Mouse (Mus musculus) intestine, embryonic 14.5 days (tissue): ENCODE measurements around the gene Ruvbl1. TPM values are rescaled to one million over a fixed set of nuclear protein-coding genes. Genes with fewer than 3 reads are reported as not detected.

ENCODE experiments used
- ATAC-seq: fragments of 200-750 bp; cut with Nextera tagmentation; replicated peaks from 2 replicates; pipeline ENCODE4 v1.8.0; 2017; ENCODE audit warnings: low read depth, moderate number of reproducible peaks, moderate TSS enrichment, moderate library complexity; ENCODE audit not compliant: low FRiP score, low TSS enrichment
- DNase-seq: peaks from one replicate; pipeline ENCODE4 v3.0.0-alpha.2; 2018; ENCODE audit warnings: low spot score
- H3K27ac ChIP-seq: fragments of 300-500 bp; sonication (generic); 2 replicates; pipeline ENCODE4 v1.5.1; 2014; ENCODE audit warnings: low read depth, mild to moderate bottlenecking, control low read depth
- H3K27me3 ChIP-seq: fragments of 300-500 bp; sonication (generic); replicated peaks from 2 replicates; pipeline ENCODE4 v1.6.1; 2014; ENCODE audit warnings: low read length, control low read depth; ENCODE audit not compliant: control insufficient read depth, insufficient read depth
- H3K36me3 ChIP-seq: fragments of 300-500 bp; sonication (generic); 2 replicates; pipeline ENCODE4 v1.6.1; 2014; ENCODE audit warnings: low read length, control low read depth; ENCODE audit not compliant: control insufficient read depth, insufficient read depth
- H3K4me1 ChIP-seq: fragments of 300-500 bp; sonication (generic); replicated peaks from 2 replicates; pipeline ENCODE4 v1.6.1; 2014; ENCODE audit warnings: low read length, control low read depth, mixed read lengths; ENCODE audit not compliant: control insufficient read depth, insufficient read depth
- H3K4me2 ChIP-seq: fragments of 300-500 bp; sonication (generic); 2 replicates; pipeline ENCODE4 v1.6.1; 2014; ENCODE audit warnings: low read length
- H3K4me3 ChIP-seq: fragments of 300-500 bp; sonication (generic); 2 replicates; pipeline ENCODE4 v1.5.1; 2014; ENCODE audit warnings: low read depth, low read length, control low read depth, mixed read lengths
- H3K9ac ChIP-seq: fragments of 300-500 bp; sonication (generic); 2 replicates; pipeline ENCODE4 v1.6.1; 2014; ENCODE audit warnings: mild to moderate bottlenecking, low read length
- H3K9me3 ChIP-seq: fragments of 300-500 bp; sonication (generic); 2 replicates; pipeline ENCODE4 v1.6.1; 2016; ENCODE audit warnings: low read length, control low read depth; ENCODE audit not compliant: control insufficient read depth
- WGBS: fragments of 180-500 bp; shearing (Covaris S2); extraction: QIAGEN DNeasy Blood & Tissue Kit; methylation state at CpG from one replicate; pipeline ENCODE4 v1.1.7; 2014; 5-methylcytosine and 5-hydroxymethylcytosine counted together
- polyA plus RNA-seq: library from polyadenylated mRNA; unstranded; fragments of >200 nt; fragmentation: Nextera tagmentation; extraction: Ambion mirVana; gene quantifications from 2 replicates; pipeline ENCODE4 v1.2.1, GENCODE M21; 2014

Gene Ruvbl1
- polyA plus RNA-seq, 1 experiment from 2014 or later: 150 TPM

GRCm38 (mm10) chr6:88503044-88503443, 37.8 kb downstream of the Ruvbl1 start:
- Histone ChIP-seq H3K9ac (no peak overlapping the region), H3K9me3 (no peaks in the 10 kb centered on the region), H3K27me3 (no peaks in the 10 kb centered on the region), H3K36me3 (peaks cover 63% of the 10 kb centered on the region), H3K4me3 (no peak overlapping the region), H3K4me1 (no peaks in the 10 kb centered on the region), H3K27ac (no peak overlapping the region), H3K4me2 (no peak overlapping the region)
- DNase-seq: no peak
- no peak for ATAC-seq
- 85% methylated on average over 4 of the region's 4 CpGs for WGBS

DNA sequence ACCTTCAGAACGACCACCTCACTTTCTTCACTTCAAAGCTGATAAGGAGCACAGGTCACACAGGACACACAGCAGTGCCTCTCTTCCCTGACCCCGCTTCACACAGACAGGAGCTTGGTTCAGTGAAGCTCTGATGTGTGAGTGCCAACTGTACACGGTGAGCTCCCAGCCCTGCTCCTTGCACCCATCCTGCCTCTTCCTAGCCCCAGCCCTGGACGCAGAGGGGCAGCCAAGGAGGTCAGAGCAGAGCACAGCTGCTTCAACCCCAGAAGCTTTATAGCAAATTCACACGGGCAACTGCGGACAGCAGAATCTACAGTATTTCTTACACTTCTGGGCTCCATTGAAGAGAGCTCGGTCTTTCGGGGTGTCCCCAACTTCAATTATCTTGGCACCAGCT, 48.8 kb downstream of the Ruvbl1 start:
- DNase-seq (no peak), ATAC-seq (no peak)
- H3K4me3 ChIP-seq: no peak overlapping the region
- no peak overlapping the region for H3K27ac ChIP-seq
- H3K27me3 ChIP-seq: no peaks in the 10 kb centered on the region
- no peak overlapping the region for H3K9ac ChIP-seq
- 90% methylated on average over 8 of the region's 8 CpGs for WGBS
- H3K4me1 ChIP-seq: peaks cover 9% of the 10 kb centered on the region
- H3K4me2 ChIP-seq: no peak overlapping the region
- H3K9me3 ChIP-seq: no peaks in the 10 kb centered on the region
- peaks cover 71% of the 10 kb centered on the region for H3K36me3 ChIP-seq

- no peak for ATAC-seq
These were observed 49.3 kb downstream of the Ruvbl1 start for GRCm38 (mm10) chr6:88514546-88514945.

GRCm38 (mm10) chr6:88515971-88516370, 50.8 kb downstream of the Ruvbl1 start:
- Histone ChIP-seq H3K27me3 (no peaks in the 10 kb centered on the region), H3K4me1 (peaks cover 16% of the 10 kb centered on the region), H3K4me3 (no peak overlapping the region), H3K4me2 (no peak overlapping the region), H3K9me3 (no peaks in the 10 kb centered on the region), H3K9ac (no peak overlapping the region), H3K36me3 (peaks cover 53% of the 10 kb centered on the region), H3K27ac (no peak overlapping the region)
- DNase-seq: no peak
- WGBS: 90% methylated on average over 8 of the region's 8 CpGs
- ATAC-seq: no peak

More at GRCm38 (mm10) chr6:88514546-88514945, 49.3 kb downstream of the Ruvbl1 start:
- DNase-seq: no peak
- Histone ChIP-seq H3K4me1 (peaks cover 12% of the 10 kb centered on the region), H3K9me3 (no peaks in the 10 kb centered on the region), H3K27ac (no peak overlapping the region), H3K4me3 (no peak overlapping the region), H3K9ac (no peak overlapping the region), H3K27me3 (no peaks in the 10 kb centered on the region), H3K36me3 (peaks cover 67% of the 10 kb centered on the region), H3K4me2 (no peak overlapping the region)
- WGBS: 89% methylated on average over 4 of the region's 4 CpGs

GRCm38 (mm10) chr6:88516667-88517066, 51.5 kb downstream of the Ruvbl1 start:
- Histone ChIP-seq H3K9me3 (no peaks in the 10 kb centered on the region), H3K36me3 (peaks cover 46% of the 10 kb centered on the region), H3K27me3 (no peaks in the 10 kb centered on the region), H3K4me3 (no peak overlapping the region), H3K4me1 (peaks cover 16% of the 10 kb centered on the region), H3K4me2 (peak overlapping the region; percentile 52), H3K27ac (no peak overlapping the region), H3K9ac (no peak overlapping the region)
- WGBS: 61% methylated on average over 5 of the region's 5 CpGs
- DNase-seq (no peak), ATAC-seq (no peak)

DNA sequence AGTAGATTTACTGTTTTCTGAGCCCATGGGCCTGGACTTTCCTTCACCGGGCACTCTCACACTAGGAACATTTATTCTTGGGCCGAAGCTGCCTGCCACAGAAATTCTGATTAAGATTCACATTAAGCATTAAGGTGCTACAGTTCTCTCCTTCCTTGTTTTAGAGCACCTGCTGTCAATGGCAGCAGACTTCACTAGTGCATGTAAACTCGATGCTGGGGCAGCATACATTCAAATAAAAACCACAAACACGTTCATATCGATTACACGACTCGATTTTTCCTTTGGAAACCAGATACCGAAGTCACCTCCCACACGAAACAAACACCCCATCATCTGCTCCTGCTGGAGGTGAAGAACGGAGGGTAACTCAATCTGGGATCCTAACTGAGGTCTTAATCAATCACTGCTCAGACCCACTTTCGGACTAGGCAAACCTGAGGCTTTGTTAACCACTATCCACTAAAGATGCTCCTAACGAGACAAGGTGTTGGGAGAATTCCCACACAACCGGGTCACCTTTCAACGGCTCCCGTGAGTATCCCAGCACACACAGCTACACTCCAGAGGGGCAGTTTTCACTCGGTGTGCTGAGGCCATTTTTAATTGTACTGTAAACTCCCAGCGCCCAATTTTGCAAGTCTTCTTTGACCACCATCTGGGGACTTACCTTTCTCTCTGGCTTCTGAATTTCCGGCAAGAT, 52.6 kb downstream of the Ruvbl1 start:
- Histone ChIP-seq H3K36me3 (peaks cover 34% of the 10 kb centered on the region), H3K4me2 (peak overlapping the region; percentile 52), H3K9me3 (no peaks in the 10 kb centered on the region), H3K9ac (peak overlapping the region; percentile 97), H3K27me3 (no peaks in the 10 kb centered on the region), H3K4me1 (peaks cover 16% of the 10 kb centered on the region), H3K4me3 (peak overlapping the region; percentile 90), H3K27ac (no peak overlapping the region; the same call in 1 of the 2 replicates)
- 11% methylated on average over 18 of the region's 18 CpGs for WGBS
- ATAC-seq (no peak), DNase-seq (peak; percentile 66)

DNA sequence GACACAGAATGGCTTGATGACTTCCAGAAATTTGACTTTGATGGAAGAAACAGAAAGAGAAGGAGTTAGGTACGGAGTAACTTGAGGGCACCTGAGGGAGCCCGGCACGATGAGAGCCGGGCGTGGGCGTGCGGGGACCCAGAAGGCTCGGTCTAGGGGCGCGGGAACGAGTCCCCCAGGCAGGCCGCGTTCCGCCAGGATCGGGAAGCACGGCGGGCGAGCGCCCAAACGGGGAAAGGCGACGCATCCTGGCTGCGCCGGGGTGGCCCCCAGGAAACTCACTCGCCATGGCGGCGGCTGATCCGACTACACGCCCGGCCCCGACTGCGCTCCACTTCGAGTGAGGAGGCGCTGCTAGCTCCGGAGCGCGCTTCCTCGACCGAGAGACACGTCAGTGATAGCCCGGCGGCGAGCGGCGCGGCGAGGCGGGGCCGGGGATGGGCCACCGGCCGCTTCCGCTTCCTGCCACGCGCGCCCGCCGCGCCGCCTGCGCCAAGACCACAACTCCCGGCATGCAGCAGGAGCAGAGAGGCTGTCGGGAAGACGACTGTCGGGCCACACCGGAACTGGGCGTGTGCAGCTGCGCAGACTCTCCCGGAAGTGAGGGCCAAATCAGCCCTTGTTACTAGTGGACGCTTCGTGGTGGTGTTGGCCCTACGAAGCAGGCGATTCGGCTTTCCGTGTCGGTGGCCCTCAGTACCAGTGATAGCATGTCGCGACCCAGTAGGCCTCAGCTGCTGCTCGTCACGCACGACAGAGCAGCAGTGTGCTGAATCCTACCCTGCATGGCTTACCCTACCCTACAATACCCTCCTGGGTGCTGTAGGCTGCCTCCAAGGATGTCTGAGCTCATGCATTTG, 53.4 kb downstream of the Ruvbl1 start, which contains the start of gene Sec61a1:
TSS of gene Sec61a1 (minus strand) at position 502 of the 860 bp plus-strand sequence.
- Histone ChIP-seq H3K9ac (peak within 1 kb of the TSS; percentile 97), H3K9me3 (no peaks in the 10 kb centered on the region), H3K4me3 (peak within 1 kb of the TSS; percentile 90), H3K4me2 (peak within 1 kb of the TSS; percentile 68), H3K27ac (peak within 1 kb of the TSS; percentile 85), H3K4me1 (peaks cover 16% of the 10 kb centered on the region), H3K36me3 (peaks cover 26% of the 10 kb centered on the region), H3K27me3 (no peaks in the 10 kb centered on the region)
- ATAC-seq: peak; percentile 97
- peak; percentile 90 for DNase-seq
- WGBS: under 1% methylated on average over 80 of the region's 80 CpGs

DNA sequence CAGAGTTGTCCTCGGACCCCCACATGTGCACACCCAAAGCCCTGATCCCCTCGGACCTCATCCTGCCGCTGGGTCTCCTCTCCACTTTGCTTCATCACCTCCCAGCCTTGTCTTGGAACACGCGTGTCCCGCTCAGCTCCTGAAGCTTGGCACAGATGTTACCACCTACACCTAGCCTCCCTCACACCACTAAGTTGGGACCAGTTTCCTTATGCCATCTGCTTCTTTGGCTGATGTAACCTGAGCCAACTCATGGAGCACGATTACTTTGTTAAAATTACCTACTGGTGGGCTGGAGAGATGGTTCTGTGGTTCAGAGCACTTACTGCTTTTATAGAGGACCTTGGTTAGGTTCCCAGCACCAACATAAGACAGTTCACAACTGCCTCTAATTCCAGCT, 56.6 kb downstream of the Ruvbl1 start:
- Histone ChIP-seq H3K27ac (no peak overlapping the region), H3K4me1 (peaks cover 14% of the 10 kb centered on the region), H3K9me3 (no peaks in the 10 kb centered on the region), H3K36me3 (no peaks in the 10 kb centered on the region), H3K4me3 (no peak overlapping the region), H3K9ac (no peak overlapping the region), H3K27me3 (no peaks in the 10 kb centered on the region), H3K4me2 (no peak overlapping the region)
- DNase-seq: no peak
- 85% methylated on average over 7 of the region's 7 CpGs for WGBS
- ATAC-seq: no peak
